Mouse (Mus musculus) ES-E14 (cell line): Measurements from ENCODE around the gene Rgs13. TPM values are rescaled to one million over a fixed set of nuclear protein-coding genes. Genes with fewer than 3 reads are reported as not detected.

Experiments
- DNase-seq: peaks from one replicate; pipeline ENCODE4 v3.0.0-alpha.2; 2013; ENCODE audit warnings: low read depth, low spot score
- H3K27ac ChIP-seq: 2 replicates; pipeline ENCODE4 v1.5.1; 2012; ENCODE audit warnings: low read depth, mild to moderate bottlenecking, low read length, moderate library complexity, mixed read lengths; ENCODE audit not compliant: poor library complexity, insufficient read depth, severe bottlenecking
- H3K36me3 ChIP-seq: 2 replicates; pipeline ENCODE4 v1.6.1; 2012; ENCODE audit warnings: mild to moderate bottlenecking, low read length, moderate library complexity, mixed read lengths; ENCODE audit not compliant: control insufficient read depth, poor library complexity, insufficient read depth, severe bottlenecking
- H3K4me1 ChIP-seq, 2 experiments: fragments of 150-350 bp in 1 of 2; sonication (generic) in 1 of 2; 2 replicates each; pipeline ENCODE4 v1.6.1; 2012; ENCODE audit warnings: low read length in 2 of 2, mild to moderate bottlenecking in 1 of 2, mixed read lengths in 1 of 2; ENCODE audit not compliant: control insufficient read depth in 2 of 2, insufficient read depth in 2 of 2, poor library complexity in 1 of 2
- H3K4me3 ChIP-seq, 2 experiments: fragments of 150-350 bp in 1 of 2; sonication (generic) in 1 of 2; 2 replicates each; pipeline ENCODE4 v1.5.1; 2012; ENCODE audit warnings: low read length in 2 of 2, low read depth in 1 of 2, mild to moderate bottlenecking in 1 of 2, mixed read lengths in 1 of 2; ENCODE audit not compliant: insufficient read depth in 1 of 2, poor library complexity in 1 of 2, severe bottlenecking in 1 of 2
- H3K9ac ChIP-seq: 2 replicates; pipeline ENCODE4 v1.6.1; 2012; ENCODE audit warnings: low read depth, mild to moderate bottlenecking, low read length, mixed read lengths; ENCODE audit not compliant: poor library complexity, insufficient read depth, severe bottlenecking
- H3K9me3 ChIP-seq: fragments of 150-350 bp; sonication (generic); 2 replicates; pipeline ENCODE4 v1.6.1; 2012; ENCODE audit warnings: low read depth, mild to moderate bottlenecking, low read length; ENCODE audit not compliant: control insufficient read depth, insufficient read depth
- CHD2 ChIP-seq: IDR thresholded peaks from 2 replicates; pipeline ENCODE4 v1.6.1; 2014; ENCODE audit warnings: mild to moderate bottlenecking, low read depth, low read length, inconsistent platforms
- HCFC1 ChIP-seq: IDR thresholded peaks from 2 replicates; pipeline ENCODE4 v1.6.1; 2012; ENCODE audit warnings: low read length, inconsistent platforms, borderline replicate concordance; ENCODE audit not compliant: insufficient read depth
- MAFK ChIP-seq: IDR thresholded peaks from 2 replicates; pipeline ENCODE4 v1.6.1; 2014; ENCODE audit warnings: mild to moderate bottlenecking, low read depth, low read length, inconsistent platforms; ENCODE audit not compliant: insufficient read depth
- ZC3H11A ChIP-seq: IDR thresholded peaks from 2 replicates; pipeline ENCODE4 v1.6.1; 2012; ENCODE audit warnings: low read depth, mild to moderate bottlenecking, inconsistent platforms, low read length, borderline replicate concordance
- ZNF384 ChIP-seq: IDR thresholded peaks from 2 replicates; pipeline ENCODE4 v1.6.1; 2012; ENCODE audit warnings: low read depth, low read length, inconsistent platforms
- in situ Hi-C, 2 experiments: fragments of 600-800 bp; cut with MboI; formaldehyde crosslinking; loops; one replicate each; pipeline ENCODE4 v1.15.1; 2025; ENCODE audit warnings: low sequenced_read_pairs in 2 of 2, inconsistent platforms in 1 of 2; ENCODE audit not compliant: unreplicated experiment in 2 of 2
- total RNA-seq: library from RNA; depleted of rRNA; stranded (reverse); fragments of 300-350 nt; gene quantifications from 2 replicates; pipeline ENCODE4 v1.2.3, GENCODE M21; 2012; rRNA removed

Rgs13 gene
- 0.80 TPM in 1 of 2 replicates, not detected in the other for total RNA-seq

- Histone ChIP-seq H3K4me1 (no peaks in the 10 kb centered on the region), H3K9me3 (no peaks in the 10 kb centered on the region), H3K9ac (no peak within 1 kb of the TSS), H3K4me3 (no peak within 1 kb of the TSS), H3K27ac (no peak within 1 kb of the TSS), H3K36me3 (no peaks in the 10 kb centered on the region)
- no peak for DNase-seq
- TF ChIP-seq ZNF384 (no peak), MAFK (no peak), CHD2 (no peak), ZC3H11A (no peak), HCFC1 (no peak)
- in situ Hi-C loops: no loop called here
Measured at GRCm38 (mm10) chr1:144177166-144177565, at the start of gene Rgs13. Gene Rgs13 (minus strand): TSS chr1:144177372.

- Histone ChIP-seq H3K4me3 (no peak overlapping the region), H3K9ac (no peak overlapping the region), H3K9me3 (no peaks in the 10 kb centered on the region), H3K4me1 (no peaks in the 10 kb centered on the region), H3K36me3 (no peaks in the 10 kb centered on the region), H3K27ac (no peak overlapping the region)
- in situ Hi-C loops: no loop called here
- TF ChIP-seq MAFK (no peak), CHD2 (no peak), ZNF384 (no peak), ZC3H11A (no peak), HCFC1 (no peak)
- DNase-seq: no peak
Measured at GRCm38 (mm10) chr1:144215230-144215629, 38.1 kb upstream of the Rgs13 start.

- Histone ChIP-seq H3K4me1 (no peaks in the 10 kb centered on the region), H3K36me3 (no peaks in the 10 kb centered on the region), H3K9me3 (no peaks in the 10 kb centered on the region), H3K4me3 (no peak overlapping the region), H3K9ac (no peak overlapping the region), H3K27ac (no peak overlapping the region)
- no peak for DNase-seq
- no peak for TF ChIP-seq MAFK
- in situ Hi-C loops: no loop called here
Measured at GRCm38 (mm10) chr1:144210912-144211311, 33.7 kb upstream of the Rgs13 start.

GRCm38 (mm10) chr1:144206281-144207061, 29.3 kb upstream of the Rgs13 start:
- no peak overlapping the region for H3K4me3 ChIP-seq
- DNase-seq: no peak
- no peaks in the 10 kb centered on the region for H3K36me3 ChIP-seq
- in situ Hi-C loops: no loop called here
- H3K9ac ChIP-seq: no peak overlapping the region
- H3K27ac ChIP-seq: no peak overlapping the region
- TF ChIP-seq ZC3H11A (no peak), CHD2 (no peak), ZNF384 (no peak), HCFC1 (no peak), MAFK (no peak)
- no peaks in the 10 kb centered on the region for H3K4me1 ChIP-seq
- H3K9me3 ChIP-seq: no peaks in the 10 kb centered on the region

- no peaks in the 10 kb centered on the region for H3K9me3 ChIP-seq
- in situ Hi-C loops: no loop called here
- DNase-seq: no peak
- H3K4me3 ChIP-seq: no peak overlapping the region
- no peak overlapping the region for H3K27ac ChIP-seq
- no peaks in the 10 kb centered on the region for H3K4me1 ChIP-seq
- no peaks in the 10 kb centered on the region for H3K36me3 ChIP-seq
- TF ChIP-seq HCFC1 (no peak), ZC3H11A (no peak), CHD2 (no peak), ZNF384 (no peak), MAFK (no peak)
- no peak overlapping the region for H3K9ac ChIP-seq
Measured at GRCm38 (mm10) chr1:144204766-144205165, 27.6 kb upstream of the Rgs13 start.
